Mouse (Mus musculus) lung, embryonic 14.5 days (tissue): ENCODE measurements around the gene L3mbtl3. TPM values are rescaled to one million over a fixed set of nuclear protein-coding genes. Genes with fewer than 3 reads are reported as not detected.

Source experiments
- ATAC-seq: fragments of 200-750 bp; cut with Nextera tagmentation; 2 replicates; pipeline ENCODE4 v1.8.0; 2017; ENCODE audit warnings: mild to moderate bottlenecking, moderate TSS enrichment, moderate library complexity; ENCODE audit not compliant: insufficient read depth
- DNase-seq: peaks from one replicate; pipeline ENCODE4 v3.0.0-alpha.2; 2015
- H3K27ac ChIP-seq: fragments of 300-500 bp; sonication (generic); 2 replicates; pipeline ENCODE4 v1.5.1; 2014; ENCODE audit warnings: low read depth, mild to moderate bottlenecking, moderate library complexity
- H3K27me3 ChIP-seq: fragments of 300-500 bp; sonication (generic); 2 replicates; pipeline ENCODE4 v1.6.1; 2014; ENCODE audit warnings: low read length, control low read depth; ENCODE audit not compliant: insufficient read depth
- H3K36me3 ChIP-seq: fragments of 300-500 bp; sonication (generic); 2 replicates; pipeline ENCODE4 v1.6.1; 2014; ENCODE audit warnings: control low read depth; ENCODE audit not compliant: insufficient read depth
- H3K4me1 ChIP-seq: fragments of 300-500 bp; sonication (generic); 2 replicates; pipeline ENCODE4 v1.6.1; 2014; ENCODE audit warnings: antibody characterized with exemption, control low read depth; ENCODE audit not compliant: insufficient read depth
- H3K4me2 ChIP-seq: fragments of 300-500 bp; sonication (generic); 2 replicates; pipeline ENCODE4 v1.6.1; 2014; ENCODE audit warnings: mild to moderate bottlenecking
- H3K4me3 ChIP-seq: fragments of 300-500 bp; sonication (generic); 2 replicates; pipeline ENCODE4 v1.5.1; 2014; ENCODE audit warnings: low read depth, low read length
- H3K9ac ChIP-seq: fragments of 300-500 bp; sonication (generic); 2 replicates; pipeline ENCODE4 v1.6.1; 2014
- H3K9me3 ChIP-seq: fragments of 300-500 bp; sonication (generic); 2 replicates; pipeline ENCODE4 v1.6.1; 2016; ENCODE audit warnings: low read depth, low read length, control low read depth
- CTCF ChIP-seq: IDR thresholded peaks from 2 replicates; pipeline ENCODE4 v1.5.1; 2016; ENCODE audit warnings: antibody characterized with exemption, low read depth
- WGBS: fragments of 180-500 bp; shearing (Covaris S2); extraction: QIAGEN DNeasy Blood & Tissue Kit; methylation state at CpG from one replicate; pipeline ENCODE4 v1.1.7; 2014; 5-methylcytosine and 5-hydroxymethylcytosine counted together
- polyA plus RNA-seq: library from polyadenylated mRNA; unstranded; fragments of >200 nt; fragmentation: Nextera tagmentation; extraction: Ambion mirVana; gene quantifications from 2 replicates; pipeline ENCODE4 v1.2.1, GENCODE M21; 2014

L3mbtl3 gene
- polyA plus RNA-seq, 1 experiment from 2014 or later: 19.7 TPM

DNA sequence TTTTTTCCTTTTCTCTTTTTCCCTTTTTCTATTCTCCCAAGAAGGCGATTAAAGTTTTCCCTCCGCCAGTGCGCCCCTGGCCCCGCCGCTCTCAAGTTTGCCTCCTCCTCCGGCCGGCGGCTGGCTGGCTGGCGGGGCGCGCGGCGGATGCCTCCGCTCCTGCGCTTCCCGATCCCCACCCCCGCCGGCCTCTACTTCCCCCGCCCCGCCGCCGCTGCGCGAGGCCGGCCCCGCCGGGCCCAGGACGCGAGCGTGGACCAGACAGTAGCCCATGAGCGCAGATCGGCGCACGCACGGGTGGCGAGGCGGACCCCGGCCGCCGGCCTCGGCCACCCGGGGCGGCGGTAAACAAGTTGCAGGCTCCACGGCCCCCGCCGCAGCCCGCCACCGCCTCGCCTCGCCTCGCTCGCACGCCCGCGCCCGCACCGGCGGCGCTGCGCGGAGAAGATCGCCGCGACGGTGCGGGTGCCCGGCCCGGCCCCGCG, 1.8 kb downstream of the L3mbtl3 start:
- ATAC-seq (peak; percentile 59), DNase-seq (peak; percentile 76)
- no peaks in the 10 kb centered on the region for H3K4me1 ChIP-seq
- H3K36me3 ChIP-seq: 0 out of 2 replicates have a peak, but pooled peaks cover under 1% of the 10 kb centered on the region
- no peaks in the 10 kb centered on the region for H3K27me3 ChIP-seq
- H3K4me2 ChIP-seq: peak overlapping the region; percentile 85
- H3K9ac ChIP-seq: peak overlapping the region; percentile 93
- WGBS: under 1% methylated on average over 70 of the region's 71 CpGs
- H3K27ac ChIP-seq: peak overlapping the region; percentile 97
- no peak for TF ChIP-seq CTCF
- no peaks in the 10 kb centered on the region for H3K9me3 ChIP-seq
- H3K4me3 ChIP-seq: peak overlapping the region; percentile 75

DNA sequence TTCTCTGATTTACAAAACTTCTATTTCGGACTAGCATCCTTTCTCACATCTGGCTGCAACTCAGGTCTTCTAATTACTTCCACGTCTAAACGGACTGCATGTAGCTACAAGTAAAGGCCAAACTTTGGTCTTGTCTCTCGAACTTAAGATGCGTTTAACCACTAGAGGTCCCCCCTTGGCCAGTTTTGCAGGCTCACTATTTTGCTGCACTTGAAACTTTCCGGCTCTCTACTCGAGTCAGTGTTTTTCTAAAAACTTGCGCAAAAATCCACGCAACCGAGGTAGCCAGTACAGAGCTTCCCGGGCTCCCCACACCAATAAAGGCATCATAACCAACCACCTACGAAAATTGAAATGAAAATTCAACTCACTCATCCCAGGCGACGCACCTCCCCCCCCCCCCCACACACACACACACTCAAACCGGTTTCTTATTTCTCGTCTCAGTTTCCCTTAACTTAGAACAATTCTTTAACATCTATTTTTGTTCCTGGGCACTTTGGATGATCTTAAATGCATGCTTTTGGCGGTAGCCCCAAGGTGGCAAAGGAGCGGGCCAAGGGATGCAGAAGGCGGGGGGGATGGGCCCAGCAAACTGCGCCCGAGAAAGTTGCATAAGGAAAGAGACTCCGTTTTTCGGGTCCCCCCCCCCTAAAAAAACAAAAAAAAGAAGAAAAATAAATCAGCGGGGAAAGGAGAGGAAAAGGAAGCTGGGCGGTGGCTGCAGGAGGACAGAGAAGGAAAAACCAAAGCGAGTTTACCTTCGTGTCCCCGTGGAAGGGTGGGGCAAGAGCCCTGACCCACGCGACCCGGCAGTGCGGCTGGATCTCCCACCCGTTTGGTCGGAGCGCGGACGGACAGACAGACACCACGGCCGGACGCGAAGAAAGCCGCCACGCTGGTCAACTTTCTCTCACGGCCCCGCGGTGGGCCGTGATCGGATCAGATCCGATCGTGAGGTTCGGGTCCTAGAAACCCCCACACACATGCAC, 2.5 kb downstream of the L3mbtl3 start:
- Histone ChIP-seq H3K9ac (peak overlapping the region; percentile 93), H3K36me3 (0 out of 2 replicates have a peak, but pooled peaks cover 3% of the 10 kb centered on the region), H3K27ac (peak overlapping the region; percentile 97), H3K9me3 (no peaks in the 10 kb centered on the region), H3K4me2 (peak overlapping the region; percentile 85), H3K27me3 (no peaks in the 10 kb centered on the region), H3K4me3 (peak overlapping the region; percentile 75), H3K4me1 (no peaks in the 10 kb centered on the region)
- DNase-seq (peak; percentile 97), ATAC-seq (peak; percentile 32; the same call in 1 of the 2 replicates)
- TF ChIP-seq CTCF: peak; percentile 77
- WGBS: under 1% methylated on average over 51 of the region's 51 CpGs

DNA sequence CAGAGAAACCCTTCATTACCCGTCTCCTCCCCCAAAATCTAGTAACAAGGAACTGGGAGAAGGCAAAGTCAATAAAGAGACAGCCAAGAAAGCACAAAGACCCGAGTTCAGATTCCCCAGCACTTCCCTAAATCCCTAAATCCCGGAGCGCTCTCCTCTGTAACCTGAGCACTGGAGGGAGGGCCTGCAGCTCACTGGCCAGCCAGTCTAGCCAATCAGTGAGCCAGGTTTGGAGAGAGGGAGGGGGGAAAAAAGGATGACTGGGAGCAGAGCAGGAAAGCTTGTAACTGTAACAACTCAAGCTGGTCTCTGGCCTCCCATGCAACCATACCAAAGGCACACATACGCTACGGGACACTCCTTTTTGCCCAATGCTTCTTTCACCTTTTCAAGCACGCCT, 4.4 kb downstream of the L3mbtl3 start:
- H3K36me3 ChIP-seq: peaks cover 3% of the 10 kb centered on the region; the same call in 1 of the 2 replicates
- DNase-seq: peak; percentile 52
- no peak for ATAC-seq
- TF ChIP-seq CTCF: no peak
- peak overlapping the region; percentile 32; the same call in 1 of the 2 replicates for H3K4me2 ChIP-seq
- H3K27me3 ChIP-seq: no peaks in the 10 kb centered on the region
- H3K9ac ChIP-seq: no peak overlapping the region
- no peaks in the 10 kb centered on the region for H3K4me1 ChIP-seq
- no peaks in the 10 kb centered on the region for H3K9me3 ChIP-seq
- 66% methylated on average over 7 of the region's 7 CpGs for WGBS
- no peak overlapping the region for H3K27ac ChIP-seq
- H3K4me3 ChIP-seq: no peak overlapping the region

DNA sequence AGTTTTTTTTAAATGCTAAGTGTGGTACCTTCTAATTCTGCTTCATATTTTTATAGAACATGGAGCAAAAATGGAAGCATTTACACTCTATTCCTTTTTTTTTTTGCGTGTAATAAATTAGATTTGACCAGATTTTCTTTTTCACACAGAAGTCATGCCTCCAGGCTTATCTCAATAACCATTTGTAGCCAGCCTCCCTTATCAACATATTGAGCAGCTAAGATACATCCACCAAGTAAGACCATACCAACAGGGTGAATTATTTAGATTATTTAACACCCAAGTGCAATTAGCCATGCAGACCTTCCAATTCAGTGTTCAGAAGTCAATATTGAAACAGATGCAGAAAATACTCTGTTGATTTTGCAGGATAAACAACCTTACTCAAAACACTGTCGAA, 10.8 kb downstream of the L3mbtl3 start:
- WGBS: 84% methylated on average over 2 of the region's 2 CpGs
- no peaks in the 10 kb centered on the region for H3K4me1 ChIP-seq
- no peak for TF ChIP-seq CTCF

DNA sequence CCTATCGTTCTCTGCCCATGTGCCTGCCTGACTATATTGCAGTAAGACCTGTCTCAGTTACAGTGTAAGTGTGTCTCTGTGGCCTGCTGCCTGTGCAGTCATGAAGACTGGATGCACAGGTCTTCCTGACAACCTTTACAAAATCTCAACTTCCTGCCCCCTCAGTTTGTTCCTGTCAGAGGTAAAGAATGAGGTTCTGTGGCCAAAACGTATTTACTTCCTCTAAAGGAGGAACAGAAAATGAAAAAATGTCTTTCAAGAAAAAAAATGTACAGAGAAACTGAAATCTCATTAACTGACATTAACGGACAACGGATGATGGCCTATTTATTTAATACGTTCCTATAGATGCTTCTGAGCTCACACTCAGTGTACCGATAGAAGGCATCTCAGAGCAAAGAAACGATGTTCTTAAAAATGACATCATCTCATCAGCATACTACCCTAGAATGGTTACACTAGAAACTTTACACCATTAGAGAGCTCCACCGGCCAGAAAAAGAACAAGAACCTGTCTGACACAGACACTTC, 11.4 kb downstream of the L3mbtl3 start:
- H3K27ac ChIP-seq: no peak overlapping the region
- no peak overlapping the region for H3K9ac ChIP-seq
- peaks cover 3% of the 10 kb centered on the region; the same call in 1 of the 2 replicates for H3K36me3 ChIP-seq
- no peak overlapping the region for H3K4me2 ChIP-seq
- no peaks in the 10 kb centered on the region for H3K4me1 ChIP-seq
- no peak for TF ChIP-seq CTCF
- H3K4me3 ChIP-seq: no peak overlapping the region
- no peak for DNase-seq
- ATAC-seq: no peak
- H3K27me3 ChIP-seq: no peaks in the 10 kb centered on the region
- no peaks in the 10 kb centered on the region for H3K9me3 ChIP-seq
- 55% methylated on average over 8 of the region's 8 CpGs for WGBS

More for the DNA sequence above, 10.8 kb downstream of the L3mbtl3 start:
- Histone ChIP-seq H3K9me3 (no peaks in the 10 kb centered on the region), H3K36me3 (peaks cover 3% of the 10 kb centered on the region; the same call in 1 of the 2 replicates), H3K27me3 (no peaks in the 10 kb centered on the region), H3K4me3 (no peak overlapping the region), H3K4me2 (no peak overlapping the region), H3K27ac (no peak overlapping the region), H3K9ac (no peak overlapping the region)
- ATAC-seq (no peak), DNase-seq (no peak)

DNA sequence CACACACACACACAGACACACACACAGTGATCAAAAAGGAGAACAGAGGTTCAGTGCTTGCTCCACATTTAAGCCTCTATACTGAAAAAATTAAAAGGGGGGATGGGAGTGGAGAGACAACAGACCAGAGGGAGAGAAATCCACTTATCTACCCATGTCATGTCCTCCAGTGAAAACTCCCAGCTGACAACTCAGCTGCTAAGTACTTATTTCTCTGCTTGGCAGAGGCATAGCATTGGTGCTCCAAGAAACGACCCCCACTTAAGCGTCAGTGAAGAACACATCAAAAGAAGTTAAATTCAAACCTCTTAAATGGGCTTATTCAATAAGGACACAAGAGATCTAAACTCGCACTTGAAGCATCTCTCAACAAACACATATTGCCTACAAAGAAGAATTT, 12.2 kb downstream of the L3mbtl3 start:
- Histone ChIP-seq H3K9ac (no peak overlapping the region), H3K27me3 (no peaks in the 10 kb centered on the region), H3K4me2 (no peak overlapping the region), H3K9me3 (no peaks in the 10 kb centered on the region), H3K4me1 (no peaks in the 10 kb centered on the region), H3K36me3 (no peaks in the 10 kb centered on the region; the same call in 1 of the 2 replicates), H3K27ac (no peak overlapping the region), H3K4me3 (no peak overlapping the region)
- ATAC-seq (peak; percentile 56; the same call in 1 of the 2 replicates), DNase-seq (peak; percentile 34)
- no peak for TF ChIP-seq CTCF
- 24% methylated on average over 3 of the region's 3 CpGs for WGBS

DNA sequence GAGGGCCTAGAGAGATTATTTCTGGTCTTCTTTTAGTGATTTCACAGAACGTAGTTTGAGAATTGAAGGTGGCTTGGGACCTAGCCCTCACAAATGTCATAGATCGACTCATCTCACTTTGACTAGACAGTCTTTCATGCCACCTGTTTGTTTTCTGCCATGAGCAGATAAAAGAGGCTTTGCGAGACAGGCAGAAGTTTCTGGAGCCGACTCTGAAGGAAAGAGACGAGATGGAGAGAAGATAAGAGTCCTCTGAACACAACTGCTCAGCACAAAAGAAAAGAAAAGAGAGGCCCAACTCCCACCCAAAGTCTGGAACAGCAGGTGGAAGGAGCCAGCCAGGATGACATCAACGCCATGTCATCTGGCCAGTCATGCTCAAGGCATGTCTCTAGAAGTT, 17.0 kb downstream of the L3mbtl3 start:
- WGBS: 68% methylated on average over 6 of the region's 6 CpGs

More for the DNA sequence above, 17.0 kb downstream of the L3mbtl3 start:
- no peaks in the 10 kb centered on the region for H3K27me3 ChIP-seq
- no peaks in the 10 kb centered on the region for H3K4me1 ChIP-seq
- ATAC-seq (no peak), DNase-seq (no peak)
- H3K36me3 ChIP-seq: no peaks in the 10 kb centered on the region
- no peak overlapping the region for H3K4me3 ChIP-seq
- TF ChIP-seq CTCF: no peak
- no peak overlapping the region for H3K9ac ChIP-seq
- no peak overlapping the region for H3K27ac ChIP-seq
- 0 out of 2 replicates have a peak, but pooled peaks cover 3% of the 10 kb centered on the region for H3K9me3 ChIP-seq
- H3K4me2 ChIP-seq: no peak overlapping the region
